Mouse (Mus musculus) E14TG2a.4 (cell line): ENCODE data around the gene Anln.
A peak's percentile ranks its signal among the peaks of the same experiment; 100 is the strongest.

Experiments used
- H3K27me3 ChIP-seq: 2 replicates; pipeline ENCODE4 v1.6.1; 2014; ENCODE audit warnings: low read length, control low read depth; ENCODE audit not compliant: insufficient read depth
- H3K36me3 ChIP-seq: 2 replicates; pipeline ENCODE4 v1.6.1; 2014; ENCODE audit warnings: low read length, control low read depth; ENCODE audit not compliant: insufficient read depth
- H3K4me1 ChIP-seq: replicated peaks from 2 replicates; pipeline ENCODE4 v1.6.1; 2014; ENCODE audit warnings: low read depth, low read length, control low read depth
- H3K4me3 ChIP-seq: replicated peaks from 2 replicates; pipeline ENCODE4 v1.5.1; 2014; ENCODE audit warnings: mild to moderate bottlenecking, low read length
- H3K9me3 ChIP-seq: 2 replicates; pipeline ENCODE4 v1.6.1; 2014; ENCODE audit warnings: low read length, control low read depth
- CTCF ChIP-seq: conservative IDR thresholded peaks from 2 replicates; pipeline ENCODE4 v1.5.1; 2014; ENCODE audit warnings: low read length
- NANOG ChIP-seq: IDR thresholded peaks from 2 replicates; pipeline ENCODE4 v1.6.1; 2014; ENCODE audit warnings: borderline replicate concordance, low read length, mixed read lengths
- POU5F1 ChIP-seq: IDR thresholded peaks from 2 replicates; pipeline ENCODE4 v1.6.1; 2014; ENCODE audit warnings: low read length, borderline replicate concordance

Anln gene

DNA sequence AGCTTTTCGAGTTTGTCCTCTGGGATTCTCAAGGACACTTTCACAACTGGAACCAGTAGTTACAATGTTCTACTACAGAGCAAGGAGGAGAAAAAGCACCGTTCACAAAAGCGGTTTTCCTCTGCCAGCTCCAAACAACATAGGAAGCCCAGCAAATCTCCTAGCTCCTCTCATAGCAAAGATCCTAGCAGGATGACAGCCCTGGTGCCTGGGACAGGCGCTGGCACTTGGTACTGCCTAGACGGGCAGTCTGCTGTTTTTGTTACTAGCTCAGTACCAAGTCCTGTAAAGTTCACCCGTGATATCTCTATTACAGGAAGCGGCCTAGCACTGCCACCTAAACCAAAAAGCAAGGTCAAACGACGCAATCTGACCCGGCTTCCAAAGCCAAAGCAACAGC is 35.2 kb upstream of the Anln start:
- no peaks in the 10 kb centered on the region for H3K36me3 ChIP-seq
- no peaks in the 10 kb centered on the region for H3K9me3 ChIP-seq
- TF ChIP-seq POU5F1 = no peak
- no peak for TF ChIP-seq CTCF
- no peak for TF ChIP-seq NANOG
- H3K4me1 ChIP-seq = peaks cover 25% of the 10 kb centered on the region
- H3K4me3 ChIP-seq = no peak overlapping the region
- H3K27me3 ChIP-seq = no peaks in the 10 kb centered on the region

DNA sequence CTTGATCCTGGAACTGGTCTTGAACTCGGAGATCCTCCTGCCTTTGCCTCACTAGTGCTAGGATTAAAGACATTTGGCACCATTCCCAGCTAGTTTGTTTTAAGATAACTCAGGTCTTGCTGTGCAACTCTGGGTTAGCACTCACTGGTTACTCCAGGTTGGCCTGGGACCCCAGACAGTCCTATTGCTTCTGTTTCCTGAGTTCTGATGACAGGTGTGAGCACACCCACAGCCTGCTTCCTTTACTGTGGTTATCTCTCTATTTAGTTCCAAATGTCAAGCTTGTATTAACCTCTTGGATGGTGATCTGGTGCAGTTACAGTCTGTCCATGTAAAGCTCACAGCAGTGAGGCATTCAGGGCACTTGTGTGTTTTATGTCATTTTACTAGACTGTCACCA is 34.5 kb upstream of the Anln start:
- Histone ChIP-seq H3K27me3 (no peaks in the 10 kb centered on the region), H3K9me3 (no peaks in the 10 kb centered on the region), H3K36me3 (no peaks in the 10 kb centered on the region), H3K4me1 (peaks cover 20% of the 10 kb centered on the region), H3K4me3 (no peak overlapping the region)
- TF ChIP-seq POU5F1 = no peak
- TF ChIP-seq CTCF = no peak
- TF ChIP-seq NANOG = no peak

DNA sequence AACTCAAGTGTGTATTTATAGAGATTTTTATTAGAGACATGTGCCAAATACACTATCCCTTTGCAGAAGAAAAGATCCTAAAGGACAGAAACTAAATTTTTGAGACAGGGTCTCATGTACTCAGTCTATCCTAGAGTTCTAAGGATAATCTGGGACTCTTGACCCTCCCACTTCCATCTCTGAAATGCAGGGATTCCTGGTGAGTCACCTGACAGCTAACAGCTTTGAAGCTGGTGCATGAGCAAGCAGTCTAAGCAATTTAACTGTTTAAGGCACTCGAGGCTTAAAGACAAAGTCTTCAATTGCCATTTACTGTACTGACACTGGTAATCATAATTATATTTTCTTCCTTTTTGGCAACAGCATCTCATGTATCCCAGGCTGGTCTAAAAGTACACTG is 33.6 kb upstream of the Anln start:
- no peak for TF ChIP-seq NANOG
- TF ChIP-seq CTCF = no peak
- TF ChIP-seq POU5F1 = no peak
- H3K27me3 ChIP-seq = no peaks in the 10 kb centered on the region
- no peaks in the 10 kb centered on the region for H3K9me3 ChIP-seq
- no peak overlapping the region for H3K4me3 ChIP-seq
- no peaks in the 10 kb centered on the region for H3K36me3 ChIP-seq
- H3K4me1 ChIP-seq = peaks cover 22% of the 10 kb centered on the region

DNA sequence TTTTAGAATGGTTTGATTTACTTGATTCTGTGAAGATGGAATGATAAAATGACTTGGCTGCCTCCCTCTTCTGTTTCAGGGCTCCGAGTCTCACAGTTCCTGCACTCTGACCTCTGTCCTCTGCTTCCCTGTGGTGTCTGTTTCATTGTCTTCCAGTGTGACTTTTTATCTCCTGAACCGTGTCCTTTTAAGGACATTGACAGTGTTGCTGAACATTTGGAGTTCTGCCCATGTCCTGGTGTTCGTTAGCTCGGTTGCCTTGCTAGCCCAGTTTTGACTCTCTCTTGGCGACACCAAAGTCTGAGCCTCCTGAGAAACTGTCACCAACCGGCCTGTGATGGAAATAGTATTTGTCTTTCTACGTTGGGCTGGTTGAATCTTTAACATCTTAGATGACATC is 31.5 kb upstream of the Anln start:
- no peaks in the 10 kb centered on the region for H3K9me3 ChIP-seq

DNA sequence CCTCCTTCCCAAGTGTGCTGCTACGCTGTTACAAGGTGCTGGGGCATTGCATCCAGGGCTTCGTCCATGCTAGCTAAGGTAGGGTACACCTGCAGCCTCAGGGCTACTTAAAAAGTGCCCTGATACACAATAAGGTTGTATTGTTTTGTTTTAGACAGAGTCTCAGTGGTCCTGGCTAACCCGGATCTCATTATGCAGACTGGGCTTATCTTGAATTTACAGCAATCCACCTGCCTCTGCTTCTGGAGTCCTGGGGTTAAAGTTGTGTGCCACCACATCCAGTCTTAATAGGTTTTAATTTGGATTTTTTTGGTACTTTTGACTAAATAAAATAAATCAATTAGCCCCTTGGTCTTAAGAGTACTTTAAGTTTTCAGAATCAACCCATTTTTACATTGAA is 30.9 kb upstream of the Anln start:
- peaks cover 13% of the 10 kb centered on the region for H3K4me1 ChIP-seq

More for the DNA sequence above, 31.5 kb upstream of the Anln start:
- TF ChIP-seq CTCF (no peak), NANOG (no peak), POU5F1 (no peak)
- Histone ChIP-seq H3K4me1 (peaks cover 17% of the 10 kb centered on the region), H3K4me3 (no peak overlapping the region), H3K27me3 (no peaks in the 10 kb centered on the region), H3K36me3 (no peaks in the 10 kb centered on the region)

DNA sequence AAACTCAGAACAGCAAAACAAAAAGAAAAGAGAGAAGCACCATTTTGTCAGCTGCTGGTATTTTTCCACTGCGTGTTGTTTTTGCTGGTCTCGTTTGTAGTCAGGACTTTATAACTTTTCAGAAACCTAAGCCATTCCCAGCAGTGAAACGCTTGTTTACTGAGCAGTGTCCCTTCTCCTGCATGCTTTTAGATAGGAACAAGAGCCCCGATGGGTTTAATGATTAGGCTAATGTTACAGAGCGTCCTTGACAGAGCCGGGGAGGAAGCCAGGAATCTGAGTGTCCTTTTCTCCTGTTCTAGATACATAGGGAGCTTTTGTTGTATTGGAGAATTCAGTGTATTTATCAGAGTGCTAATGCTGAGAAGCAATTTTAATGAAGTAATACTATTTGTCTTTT is 28.6 kb upstream of the Anln start:
- H3K36me3 ChIP-seq = no peaks in the 10 kb centered on the region
- peaks cover 9% of the 10 kb centered on the region for H3K27me3 ChIP-seq
- no peak for TF ChIP-seq POU5F1
- TF ChIP-seq NANOG = no peak
- TF ChIP-seq CTCF = no peak
- peaks cover 13% of the 10 kb centered on the region for H3K4me1 ChIP-seq
- no peak overlapping the region for H3K4me3 ChIP-seq
- H3K9me3 ChIP-seq = no peaks in the 10 kb centered on the region

More for the DNA sequence above, 30.9 kb upstream of the Anln start:
- Histone ChIP-seq H3K27me3 (0 out of 2 replicates have a peak, but pooled peaks cover 3% of the 10 kb centered on the region), H3K36me3 (no peaks in the 10 kb centered on the region), H3K9me3 (no peaks in the 10 kb centered on the region), H3K4me3 (no peak overlapping the region)
- TF ChIP-seq NANOG (no peak), POU5F1 (no peak), CTCF (no peak)

DNA sequence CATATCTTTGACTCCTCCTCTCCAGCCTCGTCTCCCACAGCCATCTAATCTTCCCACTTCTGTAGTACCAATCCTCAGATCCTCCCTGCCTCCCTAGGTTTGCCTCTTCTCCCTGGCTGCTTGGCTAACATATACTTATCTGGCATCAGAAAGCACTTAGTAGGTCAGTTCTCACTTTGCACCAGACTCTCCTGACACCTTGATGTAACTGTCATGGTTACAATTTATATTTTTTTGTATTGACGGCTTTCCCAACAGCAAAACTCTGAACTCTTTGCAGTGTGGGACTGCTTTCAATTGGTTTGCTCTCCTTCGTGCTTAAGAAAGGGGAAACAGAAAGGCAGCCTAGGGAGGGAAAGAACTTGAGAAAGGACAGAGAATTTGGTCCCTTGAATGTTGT is 27.2 kb upstream of the Anln start:
- Histone ChIP-seq H3K27me3 (peaks cover 9% of the 10 kb centered on the region), H3K9me3 (no peaks in the 10 kb centered on the region), H3K4me3 (no peak overlapping the region), H3K4me1 (peaks cover 13% of the 10 kb centered on the region), H3K36me3 (no peaks in the 10 kb centered on the region)
- TF ChIP-seq NANOG (no peak), CTCF (no peak), POU5F1 (no peak)

DNA sequence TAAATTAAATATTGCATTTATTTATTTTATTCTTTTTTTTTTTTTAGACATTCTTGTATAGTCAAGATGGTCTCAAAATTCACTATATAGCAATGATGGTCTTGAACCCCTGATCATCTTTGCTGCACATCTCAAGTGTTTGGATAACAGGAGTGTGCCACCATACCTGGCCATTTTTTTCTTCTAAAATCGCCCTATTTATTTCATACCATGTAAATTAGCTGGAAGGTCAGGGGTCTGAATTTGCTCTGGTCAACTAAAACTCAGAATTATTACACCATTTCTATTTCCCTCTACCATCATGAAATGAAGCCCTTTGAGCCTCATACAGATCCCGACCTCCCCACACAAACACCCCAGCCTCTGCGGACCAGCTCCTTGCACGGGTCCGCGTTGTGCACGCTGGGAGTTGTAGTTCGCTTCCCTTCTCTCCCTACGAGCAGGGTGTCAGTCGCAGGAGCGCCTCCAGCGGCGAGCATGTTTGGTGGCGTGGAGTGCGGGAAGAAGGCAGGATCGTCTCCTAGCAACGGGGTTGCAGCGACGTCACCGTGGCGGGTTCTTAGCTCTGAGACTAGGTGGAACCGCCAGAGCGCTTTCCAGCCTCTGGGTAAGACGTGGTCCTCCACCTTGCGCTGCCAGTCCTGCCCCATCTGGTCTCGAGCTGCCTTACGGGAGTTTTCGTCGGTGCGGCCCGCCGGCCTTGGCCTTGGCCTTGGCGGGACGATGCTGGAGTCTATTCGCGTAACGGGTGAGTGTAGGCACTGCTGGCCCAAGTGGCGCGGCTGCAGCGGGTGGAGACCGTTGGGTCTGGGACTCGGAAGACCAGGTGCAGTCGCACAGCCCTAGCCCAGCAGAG is 22.2 kb upstream of the Anln start, which contains the start of gene 9530077C05Rik:
Gene 9530077C05Rik, plus strand, starts transcription at position 512 of the 856 bp plus-strand sequence.
- Histone ChIP-seq H3K4me1 (peaks cover 5% of the 10 kb centered on the region; the same call in 1 of the 2 replicates), H3K27me3 (peaks cover 9% of the 10 kb centered on the region), H3K36me3 (no peaks in the 10 kb centered on the region), H3K4me3 (peak within 1 kb of the TSS; percentile 87), H3K9me3 (no peaks in the 10 kb centered on the region)
- TF ChIP-seq NANOG = no peak
- peak; percentile 43 for TF ChIP-seq CTCF
